13 mouse cellular contexts compared by ENCODE assay signal in the genomic region with DNA sequence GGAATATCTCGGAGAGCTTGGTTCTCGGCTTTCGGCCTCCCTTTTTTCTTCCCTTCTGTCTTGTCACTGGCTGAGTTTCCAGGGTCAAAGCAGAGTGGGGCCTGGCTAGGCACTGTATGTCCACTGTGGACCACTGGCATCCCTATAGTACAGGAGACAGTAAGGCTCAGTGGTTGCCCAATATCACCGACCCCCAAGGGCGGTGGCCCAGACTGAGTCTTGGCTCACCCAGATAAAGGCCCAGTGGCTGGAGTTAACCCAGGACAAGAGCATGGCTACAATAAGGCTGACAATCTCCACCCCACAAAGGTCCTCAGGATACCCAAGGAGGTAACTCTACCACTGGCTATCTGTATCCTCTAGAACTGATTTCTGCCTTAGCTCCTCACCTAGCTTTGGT. TPM values are rescaled to one million over a fixed set of nuclear protein-coding genes. Genes with fewer than 3 reads are reported as not detected.
A peak's percentile ranks its signal among the peaks of the same experiment; 100 is the strongest.
DNase-seq lines count a peak whose midpoint lies in the region; ATAC-seq and TF ChIP-seq lines count a peak whose summit lies in the region.
"Had no signal": no experiment of that assay in that cellular context is flagged by ENCODE, and none has a peak within 500 bp of the region (broad histone marks: within the 10 kb centered on the region; RNA-seq: fewer than 3 reads in every experiment).

No protein-coding gene starts in this region.

- H3K9me3 ChIP-seq in heart, embryonic 10.5 days, result no peaks in the 10 kb centered on the region
- no peaks in the 10 kb centered on the region for H3K9me3 ChIP-seq in heart, embryonic 12.5 days (replicated peaks)
- H3K9me3 ChIP-seq in neural tube, embryonic 12.5 days, result no peaks in the 10 kb centered on the region
- H3K9me3 ChIP-seq in liver, embryonic 14.5 days (ENCODE audit: control insufficient read depth, low read length), result no peaks in the 10 kb centered on the region
- H3K9me3 ChIP-seq: liver, embryonic 15.5 days had no signal

- DNase-seq in heart, embryonic 10.5 days (ENCODE audit: low spot score), result peak; percentile 59
- DNase-seq in neural tube, embryonic 10.5 days (ENCODE audit: extremely low spot score, low spot score), result no peak
- no peak for DNase-seq in liver, embryonic 14.5 days (ENCODE audit: low read depth in 3 of 3, low spot score in 3 of 3)
- peak; percentile 32 for DNase-seq in testis, postnatal 10 days (ENCODE audit: low spot score)
- DNase-seq in frontal cortex, postnatal 14 days (ENCODE audit: low spot score in 2 of 2), result no peak
- DNase-seq: adrenal gland, postnatal 10 days; cerebellum, adult 18-20 months; gastrocnemius, postnatal 36 days; lung, postnatal 4 days had no signal

- TF ChIP-seq CTCF in liver, embryonic 14.5 days (IDR thresholded peaks at IDR 0.05; ENCODE audit: low read depth), result no peak

- 92% methylated on average over 5 of the region's 5 CpGs for WGBS in heart, embryonic 10.5 days
- 80% methylated on average over 5 of the region's 5 CpGs for WGBS in heart, embryonic 12.5 days
- 96% methylated on average over 5 of the region's 5 CpGs for WGBS in neural tube, embryonic 12.5 days
- 67% methylated on average over 5 of the region's 5 CpGs for WGBS in liver, embryonic 14.5 days (ENCODE audit: insufficient replicate concordance)

- no peak overlapping the region for H3K27ac ChIP-seq in heart, embryonic 10.5 days
- H3K27ac ChIP-seq in heart, embryonic 12.5 days (ENCODE audit: poor library complexity, severe bottlenecking), result no peak overlapping the region
- H3K27ac ChIP-seq in neural tube, embryonic 12.5 days, result no peak overlapping the region
- H3K27ac ChIP-seq in liver, embryonic 14.5 days, result no peak overlapping the region
- H3K27ac ChIP-seq: liver, embryonic 15.5 days had no signal

- H3K4me1 ChIP-seq in heart, embryonic 10.5 days, result peaks cover 27% of the 10 kb centered on the region
- H3K4me1 ChIP-seq in heart, embryonic 12.5 days (replicated peaks), result peaks cover 16% of the 10 kb centered on the region
- peaks cover 17% of the 10 kb centered on the region for H3K4me1 ChIP-seq in neural tube, embryonic 12.5 days
- peaks cover 13 to 17% of the 10 kb centered on the region in 2 experiments for H3K4me1 ChIP-seq in liver, embryonic 14.5 days (replicated peaks; ENCODE audit: control insufficient read depth in 2 of 2, insufficient read depth in 2 of 2, low read length in 1 of 2)

- ATAC-seq in heart, embryonic 12.5 days (ENCODE audit: insufficient number of reproducible peaks, low FRiP score), result no peak
- no peak for ATAC-seq in neural tube, embryonic 12.5 days (ENCODE audit: low FRiP score, low read depth)
- no peak for ATAC-seq in liver, embryonic 14.5 days (ENCODE audit: insufficient read depth)
- ATAC-seq: intestine, embryonic 16.5 days had no signal

- peaks cover 53% of the 10 kb centered on the region for H3K36me3 ChIP-seq in heart, embryonic 10.5 days
- peaks cover 50% of the 10 kb centered on the region for H3K36me3 ChIP-seq in heart, embryonic 12.5 days
- H3K36me3 ChIP-seq in neural tube, embryonic 12.5 days, result peaks cover 53% of the 10 kb centered on the region
- peaks cover 3% of the 10 kb centered on the region for H3K36me3 ChIP-seq in liver, embryonic 14.5 days (replicated peaks; ENCODE audit: control insufficient read depth, insufficient read depth, low read depth)

- no peak overlapping the region for H3K4me3 ChIP-seq in heart, embryonic 10.5 days
- H3K4me3 ChIP-seq in heart, embryonic 12.5 days, result no peak overlapping the region
- no peak overlapping the region for H3K4me3 ChIP-seq in neural tube, embryonic 12.5 days
- H3K4me3 ChIP-seq in liver, embryonic 14.5 days (ENCODE audit: insufficient read depth in 1 of 2, low read depth in 2 of 2, low read length in 2 of 2), result no peak overlapping the region
- H3K4me3 ChIP-seq: liver, embryonic 15.5 days had no signal

- no peak for TF ChIP-seq EP300 in liver, embryonic 14.5 days (IDR thresholded peaks at IDR 0.05; ENCODE audit: low read depth)

- no peaks in the 10 kb centered on the region for H3K27me3 ChIP-seq in heart, embryonic 10.5 days (ENCODE audit: insufficient read depth, poor library complexity, severe bottlenecking)
- H3K27me3 ChIP-seq in heart, embryonic 12.5 days (replicated peaks), result no peaks in the 10 kb centered on the region
- H3K27me3 ChIP-seq in neural tube, embryonic 12.5 days (replicated peaks), result no peaks in the 10 kb centered on the region
- H3K27me3 ChIP-seq in liver, embryonic 14.5 days (ENCODE audit: control insufficient read depth, insufficient read depth, low read length), result no peaks in the 10 kb centered on the region

- H3K4me2 ChIP-seq in heart, embryonic 12.5 days, result no peak overlapping the region
- peak overlapping the region; percentile 77; the same call in 1 of the 2 replicates for H3K4me2 ChIP-seq in neural tube, embryonic 12.5 days (replicated peaks)
- peak overlapping the region; percentile 8; the same call in 1 of the 2 replicates for H3K4me2 ChIP-seq in liver, embryonic 14.5 days (ENCODE audit: low read depth)

- H3K9ac ChIP-seq in heart, embryonic 12.5 days, result no peak overlapping the region
- 0 out of 2 replicates have a peak overlapping the region, but pooled peaks have one; percentile 13 for H3K9ac ChIP-seq in neural tube, embryonic 12.5 days
- H3K9ac ChIP-seq in liver, embryonic 14.5 days (replicated peaks), result no peak overlapping the region
- H3K9ac ChIP-seq: liver, embryonic 15.5 days had no signal

RNA-seq across cellular contexts. Expression of a gene that starts 1.2 kb away (rescaled TPM):
- polyA plus RNA-seq in heart, embryonic 10.5 days (2016; fragmentation: Nextera tagmentation; extraction: Ambion mirVana), result 56.1 and 62.9 TPM in 2 replicates
- polyA plus RNA-seq in heart, embryonic 12.5 days (2016; fragmentation: Nextera tagmentation; extraction: Ambion mirVana), result 46.8 and 48.8 TPM in 2 replicates
- polyA plus RNA-seq in neural tube, embryonic 12.5 days (2016; fragmentation: Nextera tagmentation; extraction: Ambion mirVana), result 72.9 and 78.0 TPM in 2 replicates
- polyA plus RNA-seq in liver, embryonic 14.5 days (2012; rRNA removed), result 9.5 and 15.7 TPM in 2 replicates
- polyA plus RNA-seq in liver, embryonic 14.5 days (2014; fragmentation: Nextera tagmentation; extraction: Ambion mirVana), result 22.3 and 25.9 TPM in 2 replicates

RNA-seq across cellular contexts. Expression of a gene that starts 2.1 kb away (rescaled TPM):
- polyA plus RNA-seq in heart, embryonic 10.5 days (2016; fragmentation: Nextera tagmentation; extraction: Ambion mirVana), result 36.0 and 37.0 TPM in 2 replicates
- 44.8 and 46.1 TPM in 2 replicates for polyA plus RNA-seq in heart, embryonic 12.5 days (2016; fragmentation: Nextera tagmentation; extraction: Ambion mirVana)
- polyA plus RNA-seq in neural tube, embryonic 12.5 days (2016; fragmentation: Nextera tagmentation; extraction: Ambion mirVana), result 86.5 and 89.6 TPM in 2 replicates
- 8.8 and 9.5 TPM in 2 replicates for polyA plus RNA-seq in liver, embryonic 14.5 days (2012; rRNA removed)
- 4.4 and 6.5 TPM in 2 replicates for polyA plus RNA-seq in liver, embryonic 14.5 days (2014; fragmentation: Nextera tagmentation; extraction: Ambion mirVana)

RNA-seq across cellular contexts. Expression of a gene that starts 5.8 kb away (rescaled TPM):
- 67.3 and 83.6 TPM in 2 replicates for polyA plus RNA-seq in heart, embryonic 10.5 days (2016; fragmentation: Nextera tagmentation; extraction: Ambion mirVana)
- polyA plus RNA-seq in heart, embryonic 12.5 days (2016; fragmentation: Nextera tagmentation; extraction: Ambion mirVana), result 64.2 and 65.3 TPM in 2 replicates
- polyA plus RNA-seq in neural tube, embryonic 12.5 days (2016; fragmentation: Nextera tagmentation; extraction: Ambion mirVana), result 59.9 and 65.9 TPM in 2 replicates
- polyA plus RNA-seq in liver, embryonic 14.5 days (2012; rRNA removed), result 30.8 and 33.3 TPM in 2 replicates
- 18.7 and 21.6 TPM in 2 replicates for polyA plus RNA-seq in liver, embryonic 14.5 days (2014; fragmentation: Nextera tagmentation; extraction: Ambion mirVana)

RNA-seq across cellular contexts. Expression of a gene that starts 8.5 kb away (rescaled TPM):
- polyA plus RNA-seq in heart, embryonic 10.5 days (2016; fragmentation: Nextera tagmentation; extraction: Ambion mirVana), result 15.0 and 16.6 TPM in 2 replicates
- polyA plus RNA-seq in heart, embryonic 12.5 days (2016; fragmentation: Nextera tagmentation; extraction: Ambion mirVana), result 12.4 and 13.4 TPM in 2 replicates
- polyA plus RNA-seq in neural tube, embryonic 12.5 days (2016; fragmentation: Nextera tagmentation; extraction: Ambion mirVana), result 107 and 112 TPM in 2 replicates
- 1.6 TPM in 2 replicates for polyA plus RNA-seq in liver, embryonic 14.5 days (2012; rRNA removed)
- 1.5 TPM in 2 replicates for polyA plus RNA-seq in liver, embryonic 14.5 days (2014; fragmentation: Nextera tagmentation; extraction: Ambion mirVana)

Comparison
In these comparisons a context has a peak if more than half of its experiments do, and no peak if none do; other contexts are left out.
1. DNase-seq: peak in heart, embryonic 10.5 days (single experiment) and testis, postnatal 10 days (single experiment); none in neural tube, embryonic 10.5 days (single experiment), liver, embryonic 14.5 days (0 of 3) and frontal cortex, postnatal 14 days (0 of 2).